Mouse (Mus musculus) right cerebral cortex, adult 2 months (tissue): ENCODE measurements around the gene Fam193a.
A peak's percentile ranks its signal among the peaks of the same experiment; 100 is the strongest.

Source experiments
- DNase-seq, 2 experiments: peaks; one replicate each; pipeline ENCODE4 v3.0.0; 2021 to 2022; ENCODE audit warnings: low spot score in 2 of 2

The Fam193a gene

GRCm38 (mm10) chr5:34461294-34461693 is 91.6 kb downstream of the Fam193a start:
- no peak for DNase-seq

DNA sequence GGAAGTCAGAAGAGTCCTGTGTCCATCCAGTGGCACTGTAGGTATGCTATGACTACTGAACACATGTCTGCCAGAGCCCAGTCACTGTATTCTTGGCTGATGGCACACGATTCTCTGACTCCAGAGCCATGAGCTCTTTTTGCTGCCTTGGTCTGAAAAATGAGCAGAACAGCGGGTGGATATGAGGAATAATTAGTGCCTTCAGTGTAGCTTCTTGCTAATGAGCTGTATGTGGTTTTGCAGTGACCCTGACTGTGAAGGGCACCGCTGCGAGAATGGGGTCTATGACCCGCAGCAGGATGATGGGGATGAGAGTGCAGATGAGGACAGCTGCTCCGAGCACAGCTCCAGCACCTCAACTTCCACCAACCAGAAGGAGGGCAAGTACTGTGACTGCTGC is 92.1 kb downstream of the Fam193a start:
- no peak for DNase-seq

DNA sequence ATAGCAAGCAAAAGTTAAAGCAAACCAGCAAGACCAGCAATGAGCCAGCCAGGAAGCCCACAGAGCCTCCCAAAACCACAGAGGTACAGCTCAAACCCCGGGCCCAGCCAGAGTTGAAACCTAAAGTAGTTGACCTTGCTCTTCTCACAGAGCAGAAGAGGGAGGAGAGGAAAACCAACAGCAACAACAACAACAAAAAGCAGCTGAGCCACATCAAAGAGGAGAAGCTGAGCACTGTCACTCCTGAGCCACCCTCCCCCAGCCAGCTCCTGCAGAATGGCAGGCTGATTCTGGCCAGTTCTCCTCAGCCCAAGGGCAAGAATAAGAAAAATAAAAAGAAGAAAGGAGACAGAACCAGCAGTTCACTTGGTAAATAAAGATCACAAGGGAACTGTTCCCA is 96.3 kb downstream of the Fam193a start:
- DNase-seq: no peak

DNA sequence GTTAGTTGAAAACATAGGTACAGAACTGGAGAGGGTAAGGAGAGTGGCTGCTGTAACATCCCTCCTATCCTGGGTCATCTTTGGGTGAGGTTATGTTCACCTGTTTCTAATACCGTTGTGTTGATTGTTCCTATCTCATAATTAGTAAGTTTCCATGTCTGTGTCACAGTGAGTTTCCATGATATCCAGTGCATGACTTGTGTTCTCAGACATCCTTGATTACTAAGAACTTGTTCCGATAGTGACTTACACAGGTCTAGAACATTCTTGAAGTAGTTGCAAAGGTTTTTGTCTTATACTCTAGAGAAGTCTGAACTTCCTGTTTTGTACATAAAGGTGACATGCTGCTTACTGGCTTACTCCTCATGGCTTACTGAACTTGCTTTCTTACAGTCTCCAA is 96.9 kb downstream of the Fam193a start:
- DNase-seq: no peak

DNA sequence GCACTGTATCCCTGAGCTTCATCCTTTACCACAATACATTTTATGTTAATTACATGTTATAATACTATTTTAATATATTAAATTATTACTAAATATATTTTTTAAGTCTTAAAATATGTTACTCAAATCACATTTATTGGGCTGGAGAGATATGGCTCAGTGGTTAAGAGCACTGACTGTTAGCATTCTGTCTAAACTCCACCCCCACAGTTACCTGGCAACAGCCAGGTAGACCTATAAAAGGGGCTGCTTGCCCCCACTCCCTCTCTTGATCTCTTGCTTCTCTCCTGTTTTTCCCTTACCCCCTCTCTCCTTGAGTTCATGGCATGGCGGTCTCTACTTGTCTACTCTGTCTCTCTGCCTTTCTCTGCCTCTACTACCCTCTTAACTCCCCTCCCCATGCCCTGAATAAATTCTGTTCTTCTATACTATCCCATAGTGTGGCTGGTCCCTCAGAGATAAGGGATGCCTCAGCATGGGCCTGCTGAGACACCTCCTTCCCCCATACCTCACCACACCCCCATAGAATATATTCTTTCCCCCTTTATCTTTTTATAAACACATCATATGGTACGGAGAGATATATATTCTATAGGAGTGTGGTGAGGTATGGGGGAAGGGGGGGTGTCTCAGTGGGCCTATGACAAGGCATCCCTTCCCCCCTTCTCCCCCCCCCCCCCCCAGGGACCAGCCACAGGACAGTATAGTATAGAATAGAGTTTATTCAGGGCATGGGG is 98.5 kb downstream of the Fam193a start:
- no peak for DNase-seq

GRCm38 (mm10) chr5:34480926-34481325 is 111.2 kb downstream of the Fam193a start:
- no peak for DNase-seq

- DNase-seq: no peak
These were observed 116.0 kb downstream of the Fam193a start for GRCm38 (mm10) chr5:34485731-34486130.

DNA sequence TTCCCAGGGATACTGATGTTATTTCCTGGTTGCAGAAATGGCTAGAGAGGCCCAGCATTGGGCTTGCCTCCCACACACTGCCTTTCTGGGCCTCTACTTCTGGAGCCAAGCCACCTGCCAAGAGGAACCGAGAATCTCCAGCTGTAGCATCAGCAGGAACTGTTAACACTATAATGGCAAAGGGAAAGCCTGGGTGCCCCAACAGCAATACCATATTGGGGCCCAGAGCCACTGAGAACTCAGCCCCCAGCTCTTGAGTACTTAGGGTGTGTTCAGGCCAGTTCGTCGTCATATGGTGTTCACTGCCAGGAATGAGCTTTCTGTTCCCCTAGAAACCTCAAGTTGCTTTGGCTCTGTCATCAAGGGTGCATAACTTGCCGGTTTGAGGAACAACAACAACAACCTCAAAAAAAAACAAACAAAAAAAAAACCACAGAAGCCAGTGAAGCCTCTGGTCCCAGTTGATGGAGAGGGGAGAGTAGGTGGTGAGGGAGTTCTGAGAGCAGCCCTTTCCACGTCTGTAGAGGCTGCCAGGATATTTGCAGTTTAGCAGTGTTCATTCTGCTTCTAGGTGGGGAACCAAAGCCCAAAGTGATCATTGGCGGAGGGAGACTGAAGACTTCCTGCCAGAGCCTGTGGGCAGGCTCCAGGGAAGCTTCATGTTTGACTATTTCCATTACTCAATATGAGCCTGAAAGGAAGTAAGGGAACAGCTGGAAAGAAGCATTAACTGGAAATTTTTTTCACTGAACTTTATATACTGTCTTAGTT is 117.8 kb downstream of the Fam193a start:
- peak in 1 of 2 experiments; percentile 37 for DNase-seq

DNA sequence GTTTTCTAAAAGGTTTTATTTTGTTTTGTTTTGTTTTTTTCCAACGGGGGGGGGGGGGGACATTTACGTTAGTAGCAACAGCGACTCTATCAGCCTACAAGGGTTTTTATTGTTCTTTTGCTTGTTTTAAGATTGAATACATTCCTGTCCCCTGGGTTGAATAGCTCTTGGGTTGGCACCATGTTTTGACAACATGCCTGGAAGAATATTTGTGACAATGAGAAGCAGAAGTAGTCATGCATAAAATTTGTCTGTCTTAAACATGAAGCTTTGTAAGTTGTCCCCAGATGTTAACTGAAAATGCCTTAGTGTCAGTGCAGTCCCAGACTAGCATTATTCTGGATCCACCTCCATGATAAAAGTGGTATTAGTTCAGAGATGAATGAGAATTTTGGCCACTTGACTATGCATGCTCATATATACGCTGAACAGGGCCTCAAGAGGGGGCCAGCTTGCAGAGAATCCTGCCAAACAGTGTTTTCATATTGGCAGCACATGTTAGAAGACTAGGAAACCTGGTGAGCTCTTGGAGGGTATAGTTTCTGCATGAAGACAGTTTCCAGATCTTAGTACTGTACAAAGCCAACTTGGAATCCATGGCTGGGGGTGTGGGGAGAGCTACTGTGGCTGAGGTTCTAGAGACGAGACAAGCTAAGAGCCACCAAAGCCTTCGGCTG is 119.1 kb downstream of the Fam193a start:
- DNase-seq: no peak

DNA sequence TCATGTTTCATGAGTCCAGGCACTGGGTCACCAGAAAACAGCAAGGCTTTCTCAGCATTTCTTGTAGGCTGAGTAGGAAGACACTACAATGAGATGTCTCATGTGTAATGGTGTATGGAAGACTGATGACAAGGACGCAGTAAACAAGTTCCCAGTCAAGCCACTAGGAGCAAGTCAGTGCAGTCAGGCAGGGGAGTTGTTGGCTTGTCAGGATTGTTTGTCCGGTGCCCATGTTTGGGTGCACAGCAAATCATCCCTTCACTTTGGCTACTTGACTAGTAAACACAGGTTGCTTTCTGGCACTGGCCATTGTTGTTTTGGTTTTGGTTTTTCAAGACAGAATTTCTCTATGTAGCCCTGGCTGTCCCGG is 119.7 kb downstream of the Fam193a start:
- no peak for DNase-seq

DNA sequence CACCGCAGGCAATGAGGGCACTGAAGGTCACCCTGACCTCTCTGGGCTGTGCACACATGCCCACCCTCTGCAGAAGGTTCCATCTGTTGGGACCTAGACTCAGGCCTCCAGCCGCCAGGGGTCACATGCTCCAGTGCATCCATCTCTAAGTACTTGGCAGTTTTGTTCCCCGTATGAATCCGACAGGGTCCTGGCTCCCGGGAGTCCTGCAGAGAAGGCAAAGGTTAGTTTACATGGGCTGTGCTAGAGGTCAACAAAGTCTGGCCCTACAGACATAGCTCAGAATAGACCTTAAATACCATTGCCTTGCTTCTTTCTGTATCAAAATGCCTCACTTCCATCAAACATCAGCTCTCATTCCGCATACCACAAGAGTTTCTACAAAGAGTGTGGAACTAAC is 127.0 kb downstream of the Fam193a start:
- DNase-seq: no peak

DNA sequence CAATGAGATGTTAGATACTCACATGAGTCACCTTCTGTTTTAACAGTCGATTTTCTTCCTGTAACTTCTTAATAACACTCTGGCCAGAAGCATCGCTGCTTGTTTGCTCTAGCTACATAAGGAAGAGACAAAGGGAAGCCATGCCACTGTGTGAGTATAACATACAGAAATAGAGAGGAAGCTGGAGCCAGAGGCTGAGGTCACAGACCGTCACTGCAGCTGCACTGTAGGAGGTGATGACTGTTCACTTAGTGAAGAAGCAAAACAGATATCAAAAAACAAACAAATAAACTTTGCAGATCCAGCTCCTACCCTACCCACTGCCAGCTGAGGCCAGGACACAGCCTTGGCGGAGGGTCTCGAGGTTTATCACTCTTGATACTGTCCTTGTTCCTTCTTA is 131.2 kb downstream of the Fam193a start:
- DNase-seq: no peak

- DNase-seq: no peak
These were observed 131.9 kb downstream of the Fam193a start for GRCm38 (mm10) chr5:34501588-34501987.

DNA sequence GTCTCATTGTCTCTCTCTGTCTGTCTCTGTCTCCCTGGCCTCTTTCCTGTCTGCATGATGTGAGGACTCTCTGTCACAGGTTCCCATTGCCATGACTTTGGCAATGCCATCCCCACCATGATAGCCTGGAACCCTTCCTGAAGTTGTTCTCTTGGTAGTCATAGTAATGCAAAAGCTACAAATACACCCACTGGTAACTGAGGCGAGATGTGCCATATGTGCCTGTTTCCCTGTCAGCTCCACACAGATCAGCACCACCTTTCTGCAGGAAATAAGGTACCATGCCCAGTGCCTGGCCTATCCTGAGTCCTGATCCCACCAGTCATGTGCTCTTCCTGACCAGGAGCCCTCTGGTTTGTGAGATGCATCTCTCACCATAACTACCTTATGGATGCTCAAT is 132.7 kb downstream of the Fam193a start:
- no peak for DNase-seq

GRCm38 (mm10) chr5:34502821-34503220 is 133.1 kb downstream of the Fam193a start:
- DNase-seq: no peak

DNA sequence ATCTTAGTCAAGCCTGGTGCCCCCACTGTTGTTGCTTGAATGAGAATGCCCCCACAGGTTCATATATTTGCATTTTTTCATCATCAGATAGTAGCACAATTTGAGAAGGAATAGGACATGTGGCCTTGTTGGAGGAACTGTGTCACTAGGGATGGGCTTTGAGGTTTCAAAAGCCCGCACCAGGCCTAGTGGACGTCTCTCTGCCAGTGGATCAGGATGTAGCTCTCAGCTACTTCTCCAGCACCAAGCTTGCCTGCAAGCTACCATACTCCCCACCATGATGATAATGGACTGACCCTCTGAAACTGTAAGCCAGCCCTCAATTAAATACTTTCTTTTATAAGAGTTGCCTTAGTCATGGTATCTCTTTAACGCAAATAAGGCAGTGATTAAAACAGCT is 142.8 kb downstream of the Fam193a start:
- DNase-seq: no peak

DNA sequence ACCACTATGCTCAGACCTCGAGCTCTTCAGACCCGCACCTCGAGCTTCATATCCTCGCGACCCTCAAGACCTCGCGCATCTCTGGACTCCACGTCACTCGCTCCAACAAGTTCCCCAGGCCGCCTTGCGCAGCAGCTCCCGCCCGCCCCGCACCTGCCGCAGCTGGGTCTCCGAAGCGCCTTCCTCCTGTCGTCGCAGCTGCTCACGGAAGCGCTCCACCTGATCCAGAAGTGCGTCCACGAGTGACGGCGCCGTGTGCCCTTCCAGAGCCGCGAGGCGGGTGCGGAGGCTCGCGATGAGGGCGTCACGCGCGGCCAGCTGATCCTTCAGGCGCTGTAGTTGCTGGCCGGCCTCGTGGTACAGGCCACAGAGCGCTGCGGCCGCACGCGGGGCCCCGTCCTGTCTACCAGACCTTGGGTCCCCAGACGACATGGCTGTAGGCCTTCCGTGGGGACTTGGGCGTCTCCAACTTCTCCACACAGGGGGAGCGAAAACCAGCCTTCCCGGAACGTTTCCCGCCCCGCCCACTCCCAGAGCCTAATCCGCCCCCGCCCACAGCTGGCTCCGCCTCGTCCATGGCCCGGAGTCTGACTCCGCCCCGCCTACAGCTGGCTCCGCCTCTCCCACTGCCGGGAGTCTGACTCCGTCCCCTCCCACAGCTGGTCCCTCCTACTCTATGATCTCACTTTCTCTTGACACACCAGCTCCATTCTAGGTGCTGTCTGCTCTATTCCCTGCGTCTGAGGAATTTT is 143.9 kb downstream of the Fam193a start, which contains the start of gene Tnip2:
Gene Tnip2 (minus strand): TSS at position 526 of the 752 bp plus-strand sequence.
- DNase-seq: peak; percentile 88 to 93

- DNase-seq: no peak
These were observed 144.5 kb downstream of the Fam193a start for GRCm38 (mm10) chr5:34514218-34514566.

DNA sequence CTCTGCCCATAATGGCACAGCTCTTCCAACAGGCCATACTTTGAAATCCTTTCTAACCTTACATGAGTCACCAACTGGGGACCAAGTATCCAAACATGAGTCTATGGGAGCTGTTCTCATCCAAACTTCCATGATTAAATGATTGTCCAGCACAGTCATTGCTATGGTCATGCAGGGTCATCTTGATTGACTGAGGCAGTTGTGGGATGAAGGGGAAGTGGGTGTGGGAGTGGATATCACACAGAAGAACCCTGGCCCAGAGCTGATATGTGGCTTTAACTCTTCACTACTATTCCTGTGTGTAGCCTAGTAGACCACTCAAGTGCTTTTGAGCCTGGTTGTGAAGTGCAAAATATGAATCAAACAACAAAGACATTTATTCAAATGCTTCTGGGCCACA is 145.4 kb downstream of the Fam193a start:
- no peak for DNase-seq

DNA sequence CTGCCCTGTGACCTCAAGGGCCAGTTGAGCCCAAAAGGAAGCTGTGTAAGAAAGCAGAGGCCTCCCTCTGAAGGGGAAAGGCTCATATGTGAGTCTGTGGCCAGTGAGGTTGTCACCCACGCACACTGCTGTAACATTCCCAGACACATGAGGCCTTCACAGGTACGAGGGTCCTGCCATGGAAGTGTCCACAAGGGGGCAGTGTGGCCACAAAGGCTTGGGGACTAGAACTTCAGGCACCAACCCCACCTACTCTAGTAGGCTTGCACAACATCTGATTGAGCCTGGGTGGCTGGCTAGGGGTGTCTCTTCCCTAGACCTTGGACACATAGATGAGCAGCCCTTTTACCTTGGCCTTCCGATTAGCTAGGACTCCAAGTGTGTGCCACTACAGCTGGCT is 148.2 kb downstream of the Fam193a start:
- peak; percentile 75 for DNase-seq

DNA sequence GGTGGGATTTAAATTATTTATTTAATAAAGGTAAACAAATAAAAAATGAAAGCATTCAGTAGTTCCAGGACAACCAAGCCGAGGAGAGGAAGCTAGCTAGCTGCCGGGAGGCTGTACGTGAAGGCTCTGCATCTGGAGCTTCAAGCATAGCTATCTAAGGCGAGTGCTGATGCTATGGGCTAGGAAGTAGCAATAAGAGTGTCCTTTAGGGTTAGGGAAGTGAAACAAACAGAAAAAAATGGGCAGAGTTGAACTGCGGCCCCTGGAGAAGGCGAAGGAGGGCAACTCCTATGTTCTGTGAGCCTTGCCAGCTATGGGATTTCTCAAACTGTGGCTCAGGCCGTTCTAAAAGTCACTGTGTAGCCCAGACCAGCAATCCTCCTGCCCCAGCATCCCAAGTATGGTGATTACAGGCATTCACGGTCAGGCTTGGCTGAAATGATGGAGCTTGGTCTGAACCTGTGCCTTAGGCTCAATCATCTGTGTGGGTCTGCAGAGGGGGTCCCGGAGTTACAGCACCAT is 149.7 kb downstream of the Fam193a start:
- no peak for DNase-seq
